Mouse (Mus musculus): ENCODE measurements around the gene Gm21865. TPM values are rescaled to one million over a fixed set of nuclear protein-coding genes. Genes with fewer than 3 reads are reported as not detected.
"Not testable (repeated sequence)": the region's sequence is repeated elsewhere in the genome, so short reads cannot be mapped to it uniquely, and the experiment has no call there.

Gene Gm21865
- total RNA-seq (2021) (not detected), polyA plus RNA-seq (2012; rRNA removed) (not detected in 2 replicates)
- long read RNA-seq = 0 reads

DNA sequence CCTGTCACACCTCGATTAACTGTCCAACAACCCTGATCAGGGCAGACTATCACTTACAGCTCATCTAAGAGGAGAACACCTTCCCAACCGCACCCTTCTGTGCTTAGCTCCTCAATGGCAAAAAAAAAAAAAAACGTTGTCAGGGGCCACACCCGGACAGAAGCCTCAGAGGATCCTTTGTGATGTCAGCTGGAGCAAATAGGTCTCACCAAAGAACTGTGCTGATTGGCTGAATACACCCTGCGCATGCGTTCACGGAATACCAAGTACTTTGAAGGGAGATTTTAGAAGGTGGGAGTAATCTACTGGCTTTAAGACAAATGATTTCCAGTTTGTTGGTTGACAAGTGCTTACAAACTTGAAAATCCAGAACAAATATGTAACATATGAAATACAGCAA is at the start of gene Gm21865:
Gm21865 (minus strand) TSS at position 101 of the 400 bp plus-strand sequence.
- H3K36me3 ChIP-seq (ENCODE audit: control insufficient read depth, insufficient read depth, low read length); H3K4me1 ChIP-seq (ENCODE audit: control insufficient read depth, insufficient read depth, low read length); H3K27me3 ChIP-seq (ENCODE audit: control insufficient read depth, insufficient read depth, low read length); H3K27ac ChIP-seq; H3K9ac ChIP-seq (ENCODE audit: low read depth, low read length); intact Hi-C loops (cut with DNase I); H3K4me3 ChIP-seq; DNase-seq; H3K79me2 ChIP-seq (replicated peaks; ENCODE audit: control insufficient read depth, insufficient read depth, low read length): not testable (repeated sequence)
- no CpG with 5 or more reads among the region's 7 CpGs for WGBS

Other genes with a start within 250 kb of the Gm21865 start
- gene Gm21882, start 64.6 kb upstream of the Gm21865 start, total RNA-seq (2021) = not detected
- not detected in 2 replicates for gene Gm21882, start 64.6 kb upstream of the Gm21865 start, polyA plus RNA-seq (2012; rRNA removed)

Data from heart, adult 2 months (tissue).